Mouse (Mus musculus): ENCODE data around the gene C130050O18Rik. TPM values are rescaled to one million over a fixed set of nuclear protein-coding genes. Genes with fewer than 3 reads are reported as not detected.

The C130050O18Rik gene
- total and polyA plus RNA-seq, 3 experiments = 0.07 to 0.83 (median 0.33) TPM

- H3K9me3 ChIP-seq (replicated peaks) = no peaks in the 10 kb centered on the region
- no peak overlapping the region for H3K4me3 ChIP-seq (ENCODE audit: low read depth, low read length)
- no peaks in the 10 kb centered on the region for H3K27me3 ChIP-seq (ENCODE audit: insufficient read depth, low read length)
- no peak for TF ChIP-seq TAL1 (conservative IDR thresholded peaks at IDR 0.05; ENCODE audit: low read depth, low read length)
- ATAC-seq (ENCODE audit: extremely low read depth, insufficient number of reproducible peaks, low FRiP score, poor library complexity, severe bottlenecking) = no peak
- no peaks in the 10 kb centered on the region for H3K4me1 ChIP-seq (ENCODE audit: insufficient read depth, low read depth, low read length)
- peaks cover 79% of the 10 kb centered on the region for H3K36me3 ChIP-seq (replicated peaks)
- DNase-seq (ENCODE audit: low spot score) = no peak
Measured at GRCm38 (mm10) chr5:139441726-139442018, 36.6 kb downstream of the C130050O18Rik start.

- DNase-seq (ENCODE audit: low spot score) (no peak), ATAC-seq (ENCODE audit: extremely low read depth, insufficient number of reproducible peaks, low FRiP score, poor library complexity, severe bottlenecking) (no peak)
- Histone ChIP-seq H3K4me3 (ENCODE audit: low read depth, low read length) (no peak overlapping the region), H3K4me1 (ENCODE audit: insufficient read depth, low read depth, low read length) (no peaks in the 10 kb centered on the region), H3K9me3 (replicated peaks) (no peaks in the 10 kb centered on the region), H3K27me3 (ENCODE audit: insufficient read depth, low read length) (no peaks in the 10 kb centered on the region), H3K36me3 (replicated peaks) (peaks cover 80% of the 10 kb centered on the region)
- TF ChIP-seq GATA1 (IDR thresholded peaks at IDR 0.05; ENCODE audit: borderline replicate concordance, low read length) (no peak), POLR2AphosphoS5 (IDR thresholded peaks at IDR 0.05; ENCODE audit: insufficient replicate concordance, low read depth, low read length) (no peak), TAL1 (conservative IDR thresholded peaks at IDR 0.05; ENCODE audit: low read depth, low read length) (no peak)
Measured at GRCm38 (mm10) chr5:139442428-139442827, 37.3 kb downstream of the C130050O18Rik start.

GRCm38 (mm10) chr5:139442962-139443361, 37.9 kb downstream of the C130050O18Rik start:
- no peak for ATAC-seq (ENCODE audit: extremely low read depth, insufficient number of reproducible peaks, low FRiP score, poor library complexity, severe bottlenecking)
- no peaks in the 10 kb centered on the region for H3K27me3 ChIP-seq (ENCODE audit: insufficient read depth, low read length)
- no peak for DNase-seq (ENCODE audit: low spot score)
- no peaks in the 10 kb centered on the region for H3K4me1 ChIP-seq (ENCODE audit: insufficient read depth, low read depth, low read length)
- no peak for TF ChIP-seq CTCF (IDR thresholded peaks at IDR 0.05; ENCODE audit: low read depth, low read length)
- TF ChIP-seq POLR2AphosphoS5 (IDR thresholded peaks at IDR 0.05; ENCODE audit: insufficient replicate concordance, low read depth, low read length) = no peak
- TF ChIP-seq TAL1 (conservative IDR thresholded peaks at IDR 0.05; ENCODE audit: low read depth, low read length) = no peak
- H3K9me3 ChIP-seq (replicated peaks) = no peaks in the 10 kb centered on the region
- H3K36me3 ChIP-seq (replicated peaks) = peaks cover 81% of the 10 kb centered on the region
- no peak overlapping the region for H3K4me3 ChIP-seq (ENCODE audit: low read depth, low read length)

GRCm38 (mm10) chr5:139445258-139445657, 40.2 kb downstream of the C130050O18Rik start:
- Histone ChIP-seq H3K36me3 (replicated peaks) (peaks cover 81% of the 10 kb centered on the region), H3K27me3 (ENCODE audit: insufficient read depth, low read length) (no peaks in the 10 kb centered on the region), H3K4me1 (ENCODE audit: insufficient read depth, low read depth, low read length) (0 out of 2 replicates have a peak, but pooled peaks cover 2% of the 10 kb centered on the region), H3K9me3 (replicated peaks) (no peaks in the 10 kb centered on the region), H3K4me3 (ENCODE audit: low read depth, low read length) (no peak overlapping the region)
- no peak; the same call in 1 of the 2 replicates for ATAC-seq (ENCODE audit: extremely low read depth, insufficient number of reproducible peaks, low FRiP score, poor library complexity, severe bottlenecking)
- TF ChIP-seq TAL1 (conservative IDR thresholded peaks at IDR 0.05; ENCODE audit: low read depth, low read length) = no peak
- TF ChIP-seq GATA1 (IDR thresholded peaks at IDR 0.05; ENCODE audit: borderline replicate concordance, low read length) = no peak
- no peak for TF ChIP-seq GATA2 (IDR thresholded peaks at IDR 0.05; ENCODE audit: borderline replicate concordance, low read depth, low read length)
- TF ChIP-seq POLR2AphosphoS5 (IDR thresholded peaks at IDR 0.05; ENCODE audit: insufficient replicate concordance, low read depth, low read length) = no peak
- no peak for DNase-seq (ENCODE audit: low spot score)

GRCm38 (mm10) chr5:139448025-139448424, 42.9 kb downstream of the C130050O18Rik start:
- no peak for DNase-seq (ENCODE audit: low spot score)
- TF ChIP-seq GATA1 (IDR thresholded peaks at IDR 0.05; ENCODE audit: borderline replicate concordance, low read length) = no peak
- TF ChIP-seq GATA2 (IDR thresholded peaks at IDR 0.05; ENCODE audit: borderline replicate concordance, low read depth, low read length) = no peak
- no peak for TF ChIP-seq POLR2AphosphoS5 (IDR thresholded peaks at IDR 0.05; ENCODE audit: insufficient replicate concordance, low read depth, low read length)
- no peak for TF ChIP-seq CTCF (IDR thresholded peaks at IDR 0.05; ENCODE audit: low read depth, low read length)
- TF ChIP-seq TAL1 (conservative IDR thresholded peaks at IDR 0.05; ENCODE audit: low read depth, low read length) = no peak
- Histone ChIP-seq H3K9me3 (replicated peaks) (no peaks in the 10 kb centered on the region), H3K4me1 (ENCODE audit: insufficient read depth, low read depth, low read length) (0 out of 2 replicates have a peak, but pooled peaks cover 2% of the 10 kb centered on the region), H3K4me3 (ENCODE audit: low read depth, low read length) (no peak overlapping the region), H3K36me3 (replicated peaks) (peaks cover 78% of the 10 kb centered on the region), H3K27me3 (ENCODE audit: insufficient read depth, low read length) (no peaks in the 10 kb centered on the region)
- ATAC-seq (ENCODE audit: extremely low read depth, insufficient number of reproducible peaks, low FRiP score, poor library complexity, severe bottlenecking) = no peak

- H3K36me3 ChIP-seq (replicated peaks) = peaks cover 86% of the 10 kb centered on the region
- H3K27me3 ChIP-seq (ENCODE audit: insufficient read depth, low read length) = no peaks in the 10 kb centered on the region
- no peak overlapping the region for H3K4me3 ChIP-seq (ENCODE audit: low read depth, low read length)
- H3K4me1 ChIP-seq (ENCODE audit: insufficient read depth, low read depth, low read length) = 0 out of 2 replicates have a peak, but pooled peaks cover 2% of the 10 kb centered on the region
- H3K9me3 ChIP-seq (replicated peaks) = no peaks in the 10 kb centered on the region
- DNase-seq (ENCODE audit: low spot score) (no peak), ATAC-seq (ENCODE audit: extremely low read depth, insufficient number of reproducible peaks, low FRiP score, poor library complexity, severe bottlenecking) (no peak)
- TF ChIP-seq GATA2 (IDR thresholded peaks at IDR 0.05; ENCODE audit: borderline replicate concordance, low read depth, low read length) (no peak), TAL1 (conservative IDR thresholded peaks at IDR 0.05; ENCODE audit: low read depth, low read length) (no peak), GATA1 (IDR thresholded peaks at IDR 0.05; ENCODE audit: borderline replicate concordance, low read length) (no peak), CTCF (IDR thresholded peaks at IDR 0.05; ENCODE audit: low read depth, low read length) (no peak), POLR2AphosphoS5 (IDR thresholded peaks at IDR 0.05; ENCODE audit: insufficient replicate concordance, low read depth, low read length) (no peak)
Measured at GRCm38 (mm10) chr5:139449161-139449791, 44.2 kb downstream of the C130050O18Rik start.

GRCm38 (mm10) chr5:139449926-139450325, 44.8 kb downstream of the C130050O18Rik start:
- ATAC-seq (ENCODE audit: extremely low read depth, insufficient number of reproducible peaks, low FRiP score, poor library complexity, severe bottlenecking) = no peak
- H3K36me3 ChIP-seq (replicated peaks) = peaks cover 87% of the 10 kb centered on the region
- H3K4me3 ChIP-seq (ENCODE audit: low read depth, low read length) = no peak overlapping the region

More at GRCm38 (mm10) chr5:139449926-139450325, 44.8 kb downstream of the C130050O18Rik start:
- TF ChIP-seq POLR2AphosphoS5 (IDR thresholded peaks at IDR 0.05; ENCODE audit: insufficient replicate concordance, low read depth, low read length) (no peak), CTCF (IDR thresholded peaks at IDR 0.05; ENCODE audit: low read depth, low read length) (no peak), TAL1 (conservative IDR thresholded peaks at IDR 0.05; ENCODE audit: low read depth, low read length) (no peak), GATA1 (IDR thresholded peaks at IDR 0.05; ENCODE audit: borderline replicate concordance, low read length) (no peak), GATA2 (IDR thresholded peaks at IDR 0.05; ENCODE audit: borderline replicate concordance, low read depth, low read length) (no peak)
- Histone ChIP-seq H3K9me3 (replicated peaks) (no peaks in the 10 kb centered on the region), H3K27me3 (ENCODE audit: insufficient read depth, low read length) (no peaks in the 10 kb centered on the region), H3K4me1 (ENCODE audit: insufficient read depth, low read depth, low read length) (0 out of 2 replicates have a peak, but pooled peaks cover 2% of the 10 kb centered on the region)
- DNase-seq (ENCODE audit: low spot score) = no peak

Measured in G1E (cell line).